Mouse (Mus musculus): ENCODE data around the gene Ap5b1.

Ap5b1 gene

DNA sequence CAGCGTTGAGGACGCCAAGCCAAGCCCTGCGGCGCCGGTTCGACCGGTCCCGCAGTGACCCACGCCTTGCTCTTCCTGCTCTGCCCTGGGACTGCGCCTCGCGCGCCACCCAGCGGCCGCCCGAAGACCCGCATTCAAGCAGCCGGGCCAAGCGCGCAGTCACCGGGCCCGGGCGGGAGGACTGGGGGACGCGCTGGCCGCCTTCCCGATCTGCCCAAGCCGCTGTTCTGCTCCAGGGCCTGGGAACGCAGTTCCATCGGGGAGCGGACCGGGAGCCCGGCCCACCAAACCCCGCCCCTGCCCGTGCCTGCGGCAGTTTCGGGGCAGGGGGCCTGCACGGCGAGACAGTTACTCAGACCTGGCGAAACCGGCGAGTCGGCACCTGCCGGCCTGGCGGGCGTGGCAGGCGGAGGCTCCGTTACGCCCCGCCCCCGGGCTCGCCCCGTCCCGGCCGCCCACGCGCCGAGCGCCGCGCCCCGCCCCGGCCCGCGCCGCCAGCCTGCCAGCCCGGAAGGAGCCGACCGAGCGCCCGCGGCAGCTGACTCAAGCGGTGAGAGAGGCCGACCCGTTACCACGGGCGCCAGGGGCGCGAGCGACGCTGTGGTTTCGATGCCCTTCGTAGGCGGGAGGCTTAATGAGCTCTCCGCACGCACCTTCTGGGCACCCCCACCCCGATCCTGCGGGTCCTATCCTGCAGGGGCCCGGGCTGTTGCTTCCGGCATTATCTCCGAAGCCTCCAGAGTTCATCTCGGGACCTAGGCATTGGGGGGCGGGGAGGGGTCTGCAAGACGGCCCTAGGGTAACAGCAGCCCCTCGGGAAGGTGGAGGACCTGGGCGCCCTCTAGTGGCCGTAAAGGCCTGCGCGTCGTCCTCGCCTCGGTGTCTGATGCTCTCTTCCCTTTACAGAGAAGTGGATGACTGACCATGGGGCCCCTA, at the start of gene Ap5b1:
TSS of gene Ap5b1 (plus strand) at position 492 of the 936 bp plus-strand sequence.
- peak; percentile 93 for DNase-seq (ENCODE audit: low read depth, low spot score)

DNA sequence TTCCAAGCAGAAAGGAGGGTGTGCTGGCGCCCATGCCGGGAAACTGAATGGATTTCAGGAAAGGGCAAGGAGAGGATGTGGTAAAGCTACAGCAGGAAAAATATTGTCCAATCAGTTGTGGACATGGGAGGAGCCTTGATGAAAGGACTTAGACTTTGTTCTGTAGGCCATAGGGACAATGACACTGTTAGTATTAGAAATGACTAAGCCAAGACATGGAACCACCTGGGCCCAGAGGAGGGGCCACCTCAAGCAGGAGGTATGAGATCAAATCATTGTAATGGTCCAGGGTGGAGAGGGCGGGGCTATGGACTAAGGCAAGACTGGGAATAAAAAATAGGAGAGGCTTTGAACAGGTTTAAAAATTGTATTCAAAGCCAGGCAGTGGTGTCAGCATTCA, 49.1 kb upstream of the Ap5b1 start:
- DNase-seq (ENCODE audit: low read depth, low spot score), result no peak

DNA sequence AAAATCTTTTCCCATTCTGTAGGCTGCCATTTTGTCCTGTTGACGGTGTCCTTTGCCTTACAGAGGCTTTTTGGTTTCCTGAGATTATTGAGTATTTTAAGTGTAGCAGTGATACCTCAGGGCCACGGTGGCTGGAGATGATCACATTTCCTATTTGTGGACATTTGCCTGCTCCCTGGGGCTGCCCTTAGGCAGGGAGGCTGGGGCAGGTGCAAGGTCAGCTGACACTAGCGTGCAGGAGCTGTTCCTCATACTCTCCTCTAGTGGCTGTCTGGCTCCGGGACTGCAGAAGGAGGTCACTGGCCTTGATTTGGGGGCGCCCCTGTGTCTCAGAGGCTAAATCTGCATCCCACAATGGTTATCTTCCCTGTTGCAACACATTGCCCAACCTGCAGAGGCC, 42.6 kb upstream of the Ap5b1 start:
- no peak for DNase-seq (ENCODE audit: low read depth, low spot score)

DNA sequence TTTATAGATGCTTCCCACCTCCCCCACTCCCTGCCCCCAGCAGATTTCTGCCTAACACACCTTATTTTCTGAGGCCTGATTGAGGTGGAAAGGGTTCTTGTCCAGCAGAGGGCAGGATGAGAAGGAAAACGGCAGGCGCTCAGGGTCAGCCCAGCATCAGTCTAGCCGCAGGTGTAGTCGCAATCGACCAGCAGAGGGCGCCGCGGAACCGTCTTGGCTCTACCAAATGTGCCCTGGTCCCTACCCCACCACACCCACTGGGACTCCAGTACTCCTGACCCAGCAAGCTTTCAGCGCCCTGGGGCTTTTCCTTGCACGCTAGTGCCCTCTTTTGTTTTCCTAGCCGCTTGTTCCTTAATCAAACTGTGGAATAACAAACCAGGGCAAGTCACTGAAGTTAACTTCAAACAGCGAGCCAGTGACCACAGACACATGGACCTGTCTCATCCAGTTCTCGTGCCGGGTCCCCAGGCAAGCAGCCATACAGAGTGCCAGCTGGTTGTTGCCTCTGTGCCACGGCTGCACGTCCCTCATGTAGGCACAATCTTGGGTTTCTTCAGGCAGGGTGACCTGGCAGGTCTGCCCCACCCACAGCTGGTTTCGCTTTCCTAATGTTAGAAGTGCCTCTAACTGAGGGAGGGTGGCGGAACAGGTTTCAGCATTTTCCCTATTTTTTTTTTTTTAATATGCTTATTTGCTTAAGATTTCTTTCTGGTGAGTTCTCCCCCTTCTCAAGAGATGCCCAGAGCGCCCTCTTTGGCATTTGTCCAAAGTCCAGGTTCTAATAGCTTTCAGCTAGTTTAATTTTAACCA, 38.3 kb upstream of the Ap5b1 start:
- peak; percentile 93 for DNase-seq (ENCODE audit: low read depth, low spot score)

DNA sequence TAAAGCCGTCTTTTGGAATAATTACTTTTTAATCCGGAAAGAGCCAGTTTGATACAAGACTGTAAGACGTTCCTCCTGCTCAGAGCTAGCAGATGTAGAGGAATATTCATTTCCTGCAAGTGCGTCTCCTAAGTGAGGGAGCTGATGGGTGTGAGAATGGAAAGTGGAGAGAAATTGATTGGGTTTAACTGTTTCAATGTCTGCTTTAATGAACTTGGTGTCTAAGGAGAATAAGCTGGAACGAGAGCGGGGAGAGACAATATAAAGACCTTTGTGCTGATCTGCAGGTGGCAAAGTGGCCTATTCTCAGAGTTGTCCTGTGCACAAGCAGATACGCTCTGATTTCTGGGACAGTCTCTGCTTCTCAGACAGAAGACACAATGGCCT, 37.7 kb upstream of the Ap5b1 start:
- no peak for DNase-seq (ENCODE audit: low read depth, low spot score)

DNA sequence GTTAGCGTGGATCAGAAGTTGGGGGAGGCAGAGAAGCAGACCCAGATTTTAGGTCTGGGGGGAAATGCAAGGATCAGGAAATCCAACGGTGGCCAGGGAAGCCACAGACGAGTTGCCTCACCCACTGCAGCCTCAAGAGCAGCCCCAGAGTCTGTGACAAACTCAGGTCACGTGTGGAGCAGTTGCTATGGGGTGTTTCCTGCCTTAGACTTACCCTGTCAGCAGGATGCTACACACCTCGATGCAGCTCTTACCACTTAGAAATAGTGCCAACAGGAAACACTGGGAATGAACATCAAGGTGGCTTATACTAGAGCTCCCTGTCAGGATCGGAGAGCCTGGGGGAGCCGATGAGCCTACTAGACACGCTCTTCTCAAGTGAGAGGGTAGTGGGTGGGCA, 35.3 kb upstream of the Ap5b1 start:
- DNase-seq (ENCODE audit: low read depth, low spot score), result no peak

DNA sequence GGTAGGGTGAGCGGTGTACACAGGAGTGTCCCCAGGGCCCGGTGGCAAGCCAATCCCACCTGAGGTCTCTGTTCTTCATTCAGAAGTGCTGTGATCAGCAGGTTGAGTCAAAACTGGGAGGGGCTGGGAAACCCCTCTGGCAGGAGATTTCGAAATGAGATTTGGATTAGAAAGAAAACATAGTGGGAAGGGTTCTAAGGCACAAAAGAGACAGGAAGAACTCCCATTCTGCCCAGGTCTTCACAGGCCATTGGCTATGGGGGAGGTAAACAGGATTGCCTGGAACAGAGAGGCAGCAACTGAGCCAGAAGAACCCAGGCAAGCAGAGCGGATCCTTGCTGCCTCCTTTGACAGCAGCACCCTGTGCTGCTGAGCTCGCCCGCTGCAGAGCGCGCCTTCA, 29.0 kb upstream of the Ap5b1 start:
- no peak for DNase-seq (ENCODE audit: low read depth, low spot score)

DNA sequence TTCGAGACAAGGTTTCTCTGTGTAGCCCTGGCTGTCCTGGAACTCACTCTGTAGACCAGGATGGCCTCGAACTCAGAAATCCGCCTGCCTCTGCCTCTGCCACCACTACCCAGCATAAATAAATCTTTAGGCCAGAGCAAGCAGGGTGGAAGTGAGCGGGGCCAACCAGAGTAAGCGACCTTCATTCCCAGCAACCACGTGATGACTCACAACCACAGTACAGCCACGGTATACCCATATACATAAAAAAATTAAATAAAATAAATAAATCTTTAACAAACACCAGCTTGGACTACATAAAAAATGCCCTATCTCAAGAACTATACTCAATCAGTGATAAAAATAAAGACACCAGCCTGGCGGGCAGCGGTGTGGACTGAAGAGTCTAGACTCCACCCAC, 24.5 kb upstream of the Ap5b1 start:
- DNase-seq (ENCODE audit: low read depth, low spot score), result no peak

DNA sequence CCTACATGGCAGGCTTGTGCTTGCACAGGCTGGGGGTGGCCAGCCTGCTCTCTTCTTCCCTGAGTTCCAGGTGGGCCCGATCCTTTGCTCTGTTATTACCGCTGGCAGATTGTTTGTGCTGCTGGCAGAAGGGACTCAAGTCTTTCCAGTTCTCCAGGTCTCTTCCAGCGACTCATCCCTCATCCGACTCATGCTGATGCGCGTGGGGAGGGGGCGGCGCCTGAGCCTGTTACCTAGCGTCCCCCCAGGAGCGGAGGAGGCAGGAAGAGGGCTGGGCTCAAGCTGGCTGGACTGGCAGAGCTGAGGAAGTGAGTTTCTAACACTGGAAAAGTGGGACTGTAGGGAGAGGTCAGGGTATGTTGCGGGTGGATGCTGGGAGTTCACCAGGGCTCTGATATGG, 23.8 kb upstream of the Ap5b1 start:
- DNase-seq (ENCODE audit: low read depth, low spot score), result no peak

DNA sequence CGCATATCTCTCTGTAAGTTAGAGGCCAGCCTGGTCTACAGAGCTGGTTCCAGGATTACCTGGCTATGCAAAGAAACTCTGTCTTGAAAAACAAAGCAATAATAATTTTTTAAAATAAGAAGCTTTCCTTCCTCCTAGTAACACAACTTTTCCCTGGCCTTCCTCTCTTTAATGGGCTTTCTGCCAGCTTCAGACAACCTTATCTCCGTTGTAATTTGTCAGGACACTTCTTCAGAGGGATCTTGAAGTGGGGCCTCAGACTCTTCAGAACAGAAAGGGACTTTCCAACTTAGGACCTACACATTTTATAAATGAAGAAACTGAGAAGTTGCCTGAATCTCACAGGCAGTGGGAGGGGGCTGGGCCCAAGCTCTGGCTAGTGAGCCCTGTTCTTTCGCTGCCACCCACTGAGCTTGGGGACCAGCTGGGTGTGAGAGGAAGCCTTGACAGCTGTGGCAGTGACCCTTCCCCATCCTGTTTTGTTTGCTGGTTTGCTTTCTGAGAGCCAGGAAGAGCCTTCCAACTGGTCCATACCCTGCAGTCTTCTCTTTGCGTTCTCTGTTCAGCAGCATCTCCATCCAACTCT, 20.3 kb upstream of the Ap5b1 start:
- no peak for DNase-seq (ENCODE audit: low read depth, low spot score)

DNA sequence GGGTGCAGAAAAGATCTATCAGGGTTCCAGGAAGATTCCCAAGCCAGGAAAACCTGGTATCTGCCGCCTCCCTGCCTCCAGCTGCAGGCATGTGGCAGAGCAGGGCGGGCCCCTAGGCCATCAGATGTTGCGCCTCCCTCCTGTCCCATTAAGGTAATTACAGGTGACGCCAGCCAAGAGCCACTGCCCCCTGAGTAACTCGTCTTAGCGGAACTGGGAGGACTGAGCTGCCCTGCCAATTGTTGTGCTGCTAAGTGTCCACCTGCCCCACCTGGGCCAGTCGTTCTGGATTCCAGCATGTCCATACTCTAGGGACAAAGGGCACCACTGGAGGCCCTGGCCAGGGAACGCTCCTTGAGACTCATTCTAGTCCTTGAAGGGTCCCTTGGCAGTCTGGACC, 14.0 kb upstream of the Ap5b1 start:
- no peak for DNase-seq (ENCODE audit: low read depth, low spot score)

DNA sequence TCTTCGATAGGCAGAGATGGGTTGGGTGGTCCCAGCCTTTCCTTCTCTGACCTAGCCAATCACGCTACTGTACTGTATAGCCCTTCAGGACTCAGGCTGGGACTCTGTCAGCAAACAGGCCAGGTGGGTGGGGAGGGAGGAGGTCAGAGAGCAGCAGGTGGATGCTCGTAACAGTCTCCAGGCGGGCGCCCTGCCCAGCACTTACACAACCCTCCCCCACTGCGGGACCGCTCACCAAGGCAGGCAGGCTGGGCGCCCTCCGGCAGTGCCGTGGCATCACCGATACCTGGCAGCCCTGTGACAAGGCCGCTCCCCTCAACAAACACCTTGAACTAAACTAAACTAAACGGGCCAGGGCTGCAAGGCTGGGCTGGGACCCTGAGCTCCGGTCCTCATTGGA, 13.6 kb upstream of the Ap5b1 start:
- DNase-seq (ENCODE audit: low read depth, low spot score), result no peak

DNA sequence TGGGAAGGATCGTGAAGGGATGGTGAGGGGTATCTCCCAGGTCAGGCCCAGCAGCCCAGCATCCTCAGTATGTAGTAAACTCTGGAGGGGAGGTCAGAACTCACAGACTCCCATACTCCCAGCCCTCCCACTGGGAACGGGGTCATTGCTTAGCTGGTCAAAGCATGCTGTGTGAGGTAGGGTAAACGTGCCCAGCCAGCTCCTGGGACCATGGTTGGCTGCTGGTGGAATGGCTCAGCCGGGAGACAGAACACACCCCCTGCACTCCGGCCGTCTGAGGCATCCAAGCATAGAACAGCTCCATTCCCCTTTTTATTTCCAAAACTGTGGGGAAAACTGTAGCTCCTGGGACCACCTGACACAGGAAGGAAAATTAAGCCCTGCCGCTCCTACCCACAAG, 9.7 kb upstream of the Ap5b1 start:
- DNase-seq (ENCODE audit: low read depth, low spot score), result no peak

DNA sequence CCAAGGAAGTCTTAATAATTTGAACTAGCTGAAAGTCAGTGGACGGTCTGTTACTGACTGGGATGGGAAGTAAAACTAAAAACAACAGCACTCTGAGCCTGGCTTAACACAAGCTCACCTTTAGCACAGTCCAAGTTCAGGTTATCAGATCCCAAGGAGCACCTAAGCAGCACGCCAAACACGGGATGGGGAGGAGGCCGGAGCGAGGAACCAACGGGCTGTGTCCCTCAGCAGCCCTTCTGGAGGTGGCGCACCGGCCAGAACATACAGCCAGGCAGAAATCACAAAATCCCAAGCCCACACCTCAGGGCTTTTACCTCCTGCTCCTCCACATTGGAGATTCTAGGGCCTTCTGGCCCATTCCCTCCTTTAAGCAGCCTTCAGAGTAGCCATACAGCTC, 9.1 kb upstream of the Ap5b1 start:
- no peak for DNase-seq (ENCODE audit: low read depth, low spot score)

DNA sequence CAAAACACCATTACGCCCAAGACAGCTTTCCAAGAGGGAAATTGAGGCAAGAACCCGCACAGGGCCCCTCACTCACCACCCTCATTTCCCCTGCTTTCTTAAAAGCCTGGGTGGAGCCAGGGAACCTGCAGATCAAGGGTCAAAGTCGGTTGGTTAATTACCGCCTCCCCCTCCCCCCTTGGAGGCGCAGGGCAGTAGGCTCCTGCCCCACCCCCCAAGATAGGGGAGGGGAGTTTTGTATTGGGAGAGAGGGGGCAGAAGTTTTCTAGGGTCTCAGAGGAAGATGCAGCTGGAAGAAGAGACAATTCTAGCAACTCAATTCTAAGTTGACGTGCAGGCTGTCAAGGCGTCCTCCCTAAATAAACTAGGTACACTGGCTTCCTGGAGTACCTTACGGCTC, 8.6 kb upstream of the Ap5b1 start:
- no peak for DNase-seq (ENCODE audit: low read depth, low spot score)

DNA sequence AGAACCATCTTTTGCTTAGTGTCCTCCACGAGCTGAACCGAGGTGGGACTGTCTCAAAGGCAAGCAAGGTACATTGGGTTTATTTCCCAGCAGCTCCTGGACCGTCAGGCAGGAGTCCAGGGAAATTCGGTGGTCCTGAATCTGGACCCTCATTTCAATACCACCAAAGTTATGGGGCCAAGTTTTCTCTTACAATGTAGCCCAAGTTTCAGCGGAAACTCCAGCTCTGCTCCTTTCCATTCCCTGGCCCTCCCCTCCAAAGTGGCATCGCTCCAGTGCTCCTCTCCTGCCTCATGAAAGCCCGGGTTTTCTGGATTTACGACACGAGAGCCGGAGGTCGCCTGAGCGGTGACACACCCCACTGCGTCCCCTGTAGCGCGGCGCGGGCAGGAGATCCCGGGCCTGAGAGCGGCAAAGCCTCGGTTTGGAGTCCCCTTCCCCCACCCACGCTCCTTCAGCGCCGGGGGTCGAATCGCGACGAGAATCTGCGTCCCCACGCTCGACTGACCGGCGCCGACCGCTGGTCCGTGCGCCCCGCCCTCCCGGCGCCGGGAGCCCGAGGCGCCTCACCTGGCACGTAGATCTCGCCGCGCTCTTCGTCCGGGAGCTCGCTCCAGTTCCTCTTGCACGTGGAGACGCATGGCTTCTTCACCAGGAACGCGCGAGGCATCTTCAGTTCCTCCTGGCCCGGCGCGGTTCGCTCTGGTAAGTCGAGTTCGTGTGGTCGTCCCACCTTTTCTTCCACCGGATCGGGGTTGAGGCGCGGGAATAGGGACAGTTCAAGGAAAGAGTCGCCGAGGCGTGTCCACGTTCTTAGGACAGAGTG, 8.0 kb upstream of the Ap5b1 start:
- peak; percentile 25 for DNase-seq (ENCODE audit: low read depth, low spot score)

DNA sequence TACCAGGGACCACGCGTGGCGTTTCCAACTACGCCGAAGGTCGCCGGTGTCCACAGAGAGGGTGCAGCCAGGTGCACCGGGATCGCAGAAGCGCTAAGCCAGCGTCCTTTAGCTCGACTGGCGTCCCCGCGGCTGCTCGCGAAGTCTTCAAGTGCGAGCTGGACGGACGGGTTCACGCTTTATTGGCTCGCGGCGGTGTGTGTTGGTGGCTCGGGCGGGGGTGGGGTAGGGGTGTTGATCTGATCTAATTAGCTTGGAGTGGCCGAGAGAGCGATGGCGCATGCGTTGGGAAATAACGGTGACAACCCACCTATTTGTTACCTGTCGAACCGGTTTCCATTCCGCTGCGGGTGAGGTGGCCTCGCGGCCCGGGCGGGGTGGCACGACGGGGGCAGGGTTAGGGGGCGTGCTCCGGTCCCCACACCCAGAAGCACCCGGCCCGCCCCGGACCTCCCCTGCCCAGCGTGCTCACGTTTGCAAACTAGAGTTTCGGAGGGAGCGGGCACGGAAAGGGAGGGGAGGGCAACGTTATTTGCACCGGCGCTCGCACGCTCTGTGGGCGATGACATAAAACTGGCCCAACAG, 7.3 kb upstream of the Ap5b1 start, which contains the start of gene Ovol1:
TSS of gene Ovol1 (minus strand) at position 190 of the 585 bp plus-strand sequence.
- DNase-seq (ENCODE audit: low read depth, low spot score), result peak; percentile 17

DNA sequence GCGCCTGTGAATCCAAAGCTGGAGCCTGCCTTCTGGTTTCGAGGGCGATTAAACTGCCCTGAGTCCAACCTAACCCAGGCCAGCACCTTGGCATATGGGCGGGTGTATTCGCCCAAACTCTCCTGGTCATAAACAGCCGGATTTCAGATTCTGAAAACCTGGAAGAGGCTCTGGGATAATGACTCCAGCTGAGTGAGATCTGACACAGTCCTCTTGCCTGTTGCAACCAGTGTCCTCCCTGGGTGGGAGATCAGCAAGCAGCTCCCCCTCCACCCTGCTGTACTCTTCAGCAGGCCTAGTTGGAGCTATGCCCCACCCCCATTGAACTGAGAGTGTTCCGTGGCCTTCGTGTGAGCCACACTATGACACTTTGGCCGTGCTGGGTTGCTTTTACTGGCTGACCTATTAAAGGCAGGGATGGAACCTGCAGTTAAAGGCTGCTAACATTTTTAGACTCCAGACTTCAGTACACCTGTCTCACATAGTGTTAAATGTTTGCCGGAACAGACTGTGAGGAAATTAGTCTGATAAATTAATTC, 6.5 kb upstream of the Ap5b1 start:
- no peak for DNase-seq (ENCODE audit: low read depth, low spot score)

DNA sequence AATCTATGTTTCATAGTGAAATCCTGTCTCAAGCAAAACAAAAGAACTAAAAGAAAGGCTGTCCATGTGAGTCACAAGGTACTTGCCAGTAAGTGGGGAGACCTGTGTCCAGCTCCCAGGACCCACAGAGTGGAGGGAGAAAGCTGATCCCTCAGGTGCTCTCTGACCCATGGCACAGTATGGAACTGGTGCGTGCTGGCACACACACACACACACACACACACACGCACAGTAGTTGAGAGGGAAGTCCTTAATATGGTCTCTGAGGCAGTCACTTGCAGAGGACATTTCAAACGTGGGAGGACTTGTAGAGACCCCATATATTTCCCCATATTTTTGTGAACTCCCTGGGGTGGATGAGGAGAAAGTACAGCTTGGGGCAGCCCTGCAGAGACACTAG, 5.9 kb upstream of the Ap5b1 start:
- no peak for DNase-seq (ENCODE audit: low read depth, low spot score)

DNA sequence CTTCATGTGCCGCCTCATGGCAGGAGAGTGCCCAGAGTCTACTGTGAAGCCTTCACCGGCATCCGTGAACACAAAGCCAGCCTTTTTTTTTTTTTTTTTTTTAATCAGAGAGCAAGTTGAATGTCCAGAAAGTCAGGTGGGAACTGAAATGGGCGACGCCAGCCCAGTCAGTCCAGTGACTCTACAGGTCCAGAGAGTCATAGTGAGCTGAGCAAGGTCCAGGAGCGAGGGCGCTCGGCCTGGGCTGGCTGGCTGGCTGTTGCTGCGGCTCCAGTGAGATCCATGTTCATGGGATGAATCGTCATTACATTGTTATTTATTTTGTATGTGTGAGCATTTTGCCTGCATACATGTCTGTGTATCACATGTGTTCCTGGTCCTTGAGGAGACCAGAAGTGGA, 5.0 kb upstream of the Ap5b1 start:
- no peak for DNase-seq (ENCODE audit: low read depth, low spot score)

DNA sequence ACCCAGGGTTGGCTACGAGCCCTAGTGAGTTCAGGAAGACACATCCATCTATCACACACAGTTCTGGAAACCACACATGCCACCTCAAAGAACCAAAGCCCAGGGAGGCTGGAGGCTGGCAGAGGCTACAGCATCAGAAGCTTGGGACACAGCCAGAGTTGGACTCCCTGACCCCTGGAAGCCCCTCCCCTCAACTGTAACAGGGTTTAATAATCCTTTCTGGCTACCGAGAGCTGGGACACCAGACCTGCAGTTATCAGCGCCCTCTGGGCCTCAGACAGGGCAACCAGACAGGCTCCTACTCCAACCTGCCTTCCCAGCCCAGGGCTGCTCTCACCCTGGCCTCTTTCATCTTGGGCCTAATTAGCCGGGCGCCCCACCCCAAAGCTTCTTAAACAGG, 1.5 kb upstream of the Ap5b1 start:
- no peak for DNase-seq (ENCODE audit: low read depth, low spot score)

Measured in mesoderm, embryonic 11.5 days (tissue).